Mouse (Mus musculus) G1E (cell line): ENCODE measurements around the gene March4.

Experiments
- CTCF ChIP-seq: IDR thresholded peaks from 2 replicates; pipeline ENCODE4 v1.5.1; 2012; ENCODE audit warnings: low read depth, low read length, inconsistent platforms, mixed read lengths
- POLR2AphosphoS5 ChIP-seq: IDR thresholded peaks from 2 replicates; pipeline ENCODE4 v1.6.1; 2012; ENCODE audit warnings: low read depth, low read length, inconsistent platforms; ENCODE audit not compliant: insufficient replicate concordance
- TAL1 ChIP-seq: conservative IDR thresholded peaks from 2 replicates; pipeline ENCODE4 v1.6.1; 2012; ENCODE audit warnings: low read depth, low read length, inconsistent platforms, mixed read lengths

- TF ChIP-seq CTCF (no peak), TAL1 (no peak), POLR2AphosphoS5 (no peak)
Measured at GRCm38 (mm10) chr1:72414133-72414532, 122.6 kb downstream of the March4 start.
